Mouse (Mus musculus) spleen, postnatal 14 days (tissue): ENCODE measurements around the gene Ptpra.
"Not testable (repeated sequence)": the region's sequence is repeated elsewhere in the genome, so short reads cannot be mapped to it uniquely, and the experiment has no call there.

Experiments
- DNase-seq, 2 experiments: peaks; one replicate each; pipeline ENCODE4 v3.0.0; 2021 to 2022; ENCODE audit warnings: low spot score in 2 of 2

The Ptpra gene

DNA sequence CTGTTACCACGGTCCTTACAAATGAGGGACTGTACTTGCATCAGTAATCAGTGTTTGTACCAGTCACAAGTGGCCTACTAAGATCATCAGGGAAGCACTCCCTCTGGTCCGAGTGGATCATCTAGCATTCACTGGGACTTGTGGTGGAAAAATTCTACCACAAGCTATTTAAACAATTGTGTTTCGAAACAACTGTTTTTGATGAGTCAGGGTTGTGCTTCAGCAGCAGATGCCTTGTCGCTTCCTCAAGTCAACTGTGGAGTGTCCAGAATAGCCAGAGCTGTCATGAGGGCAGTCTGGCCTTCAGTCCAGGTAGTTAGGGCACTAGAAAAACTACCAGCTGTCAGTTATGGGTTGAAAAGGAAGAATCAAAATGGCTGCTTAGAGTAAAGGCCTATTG is 38.5 kb downstream of the Ptpra start:
- DNase-seq, result no peak

DNA sequence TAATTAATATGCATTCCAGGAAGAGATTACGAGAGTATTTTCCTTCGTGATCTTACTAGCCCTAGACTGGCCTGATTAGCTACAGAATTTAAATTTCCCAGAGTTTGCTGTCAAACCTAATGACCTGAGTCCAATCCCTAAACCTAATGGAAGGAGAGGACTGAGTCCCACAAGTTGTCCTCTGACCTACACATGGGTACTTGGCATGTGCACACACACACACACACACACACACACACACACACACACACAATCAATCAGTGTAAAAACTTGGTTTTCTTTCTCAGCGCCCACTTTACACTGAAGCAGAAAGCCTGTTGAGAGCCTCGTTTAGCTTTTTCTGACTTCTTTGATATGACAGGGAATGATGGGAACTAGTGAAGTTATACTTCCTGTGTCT is 41.1 kb downstream of the Ptpra start:
- no peak for DNase-seq

DNA sequence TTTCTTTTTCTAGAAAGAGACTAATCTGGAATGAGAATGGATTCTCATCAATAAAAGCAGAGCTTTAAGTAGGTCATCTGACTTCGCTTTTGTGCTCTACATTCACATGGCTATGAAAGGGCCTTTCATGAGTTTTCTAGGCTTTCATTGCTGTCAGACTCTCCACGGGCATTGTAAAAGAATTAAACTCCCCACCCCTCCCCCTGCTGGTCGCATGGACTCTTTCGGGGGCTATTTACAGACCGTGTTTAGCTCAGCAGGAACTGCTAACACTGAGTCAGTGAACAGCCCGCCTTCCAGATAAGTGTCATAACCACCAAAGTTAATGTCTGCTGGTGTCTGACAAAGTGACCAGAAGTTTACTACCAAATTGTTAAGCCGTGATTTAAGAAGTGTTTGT is 41.5 kb downstream of the Ptpra start:
- no peak for DNase-seq

DNA sequence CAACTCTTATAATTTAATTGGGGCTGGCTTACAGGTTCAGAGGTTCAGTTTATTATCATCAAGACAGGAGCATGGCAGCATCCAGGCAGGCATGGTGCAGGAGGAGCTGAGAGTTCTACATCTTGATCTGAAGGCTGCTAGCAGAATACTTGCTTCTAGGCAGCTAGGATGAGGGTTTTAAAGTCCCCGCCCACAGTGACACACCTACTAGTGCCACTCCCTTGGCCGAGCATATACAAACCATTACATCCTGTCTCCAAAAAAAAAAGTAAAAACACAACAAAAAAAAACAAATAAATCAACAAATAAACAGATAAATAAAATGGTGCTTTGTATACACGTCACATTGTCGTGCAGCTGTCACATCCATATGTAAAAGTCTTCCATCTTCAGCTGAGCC is 45.0 kb downstream of the Ptpra start:
- not testable (repeated sequence) for DNase-seq

DNA sequence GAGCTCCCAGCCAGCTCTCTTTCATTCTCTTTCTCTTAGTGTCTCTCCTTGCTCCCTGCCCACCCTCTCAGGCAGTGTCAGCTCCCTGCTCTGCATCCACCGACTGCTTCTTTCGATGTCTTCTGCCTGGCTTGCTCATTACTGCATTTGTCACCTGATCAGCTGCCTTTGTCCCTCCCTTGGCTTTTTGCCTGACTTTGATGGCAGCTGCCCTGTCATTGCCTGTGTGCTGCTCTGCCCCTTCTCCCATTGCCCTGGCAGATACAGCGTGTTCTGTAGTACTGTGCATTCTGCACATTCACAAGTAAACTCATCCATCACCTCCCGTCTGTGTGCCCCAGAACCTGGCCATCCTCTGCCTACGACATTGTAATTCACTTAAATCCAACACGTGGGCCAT is 46.0 kb downstream of the Ptpra start:
- no peak for DNase-seq

DNA sequence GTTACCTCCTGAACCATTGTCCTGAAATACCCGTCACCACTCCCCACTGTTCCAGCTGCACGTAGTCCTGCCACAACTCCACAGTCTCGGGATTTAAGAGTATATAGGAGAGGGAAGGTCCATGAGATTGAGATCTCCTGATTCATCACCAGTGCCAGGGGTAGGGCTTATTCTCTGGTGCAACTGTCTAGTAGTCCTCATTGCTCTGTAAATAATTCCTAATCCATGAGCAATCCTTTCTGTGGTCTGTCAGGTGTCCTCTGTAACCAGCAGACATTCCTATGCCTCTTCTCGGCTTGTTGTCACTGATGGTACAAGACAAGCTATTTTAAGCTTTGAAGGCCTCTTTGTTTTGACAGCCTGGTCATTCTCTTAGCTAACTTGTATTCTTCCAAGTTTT is 46.9 kb downstream of the Ptpra start:
- DNase-seq, result no peak

DNA sequence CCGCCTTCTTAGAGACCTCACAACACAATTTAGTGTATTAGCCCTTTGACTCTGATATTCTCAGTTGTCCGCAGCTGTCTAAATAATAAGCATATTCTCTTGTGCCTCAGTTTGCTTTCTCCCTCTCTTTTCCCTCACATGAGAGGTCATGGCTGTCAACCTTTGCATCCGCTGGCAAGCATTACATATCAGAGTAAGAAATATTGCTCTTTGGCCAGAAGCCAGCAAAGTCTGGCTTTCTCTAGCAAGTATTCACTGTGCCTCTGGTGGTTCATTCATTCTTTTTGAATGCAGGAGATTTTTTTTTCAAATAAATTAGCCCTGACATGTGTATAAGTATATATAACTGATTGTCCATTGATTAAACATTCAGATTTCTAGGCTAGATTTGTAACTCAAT is 49.5 kb downstream of the Ptpra start:
- DNase-seq, result no peak

DNA sequence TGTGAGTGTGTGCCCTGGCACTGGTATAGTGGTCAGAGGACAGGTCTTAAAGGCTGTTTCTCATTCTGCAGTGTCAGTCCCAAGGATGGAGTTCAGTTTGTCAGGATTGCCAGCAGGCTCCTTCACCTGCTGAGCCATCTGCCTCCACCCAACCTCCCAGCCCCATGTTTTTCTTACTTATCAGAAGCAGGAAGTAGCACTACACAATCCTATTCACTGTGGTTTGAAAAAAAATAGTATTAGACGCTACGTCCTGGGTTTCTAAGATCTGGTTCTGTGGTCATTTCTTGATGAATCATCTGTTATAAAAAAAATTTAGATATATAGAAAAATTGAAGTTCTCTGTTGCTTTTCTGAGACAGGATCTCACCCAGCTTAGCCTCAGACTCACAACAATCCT is 51.5 kb downstream of the Ptpra start:
- no peak for DNase-seq

DNA sequence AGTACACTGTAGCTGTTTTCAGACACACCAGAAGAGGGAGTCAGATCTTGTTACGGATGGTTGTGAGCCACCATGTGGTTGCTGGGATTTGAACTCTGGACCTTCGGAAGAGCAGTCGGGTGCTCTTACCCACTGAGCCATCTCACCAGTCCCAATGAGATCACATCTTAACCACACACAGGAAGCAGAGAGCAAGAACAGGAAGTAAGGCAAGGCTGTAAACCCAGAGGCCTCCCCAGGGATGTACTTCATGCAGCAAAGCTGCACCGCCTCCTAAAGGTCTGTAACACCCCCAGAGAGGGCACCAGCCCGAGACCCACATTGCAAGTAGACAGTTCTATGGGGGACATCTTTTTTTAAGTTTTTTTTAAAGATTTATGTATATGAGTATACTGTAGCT is 61.5 kb downstream of the Ptpra start:
- not testable (repeated sequence) for DNase-seq

DNA sequence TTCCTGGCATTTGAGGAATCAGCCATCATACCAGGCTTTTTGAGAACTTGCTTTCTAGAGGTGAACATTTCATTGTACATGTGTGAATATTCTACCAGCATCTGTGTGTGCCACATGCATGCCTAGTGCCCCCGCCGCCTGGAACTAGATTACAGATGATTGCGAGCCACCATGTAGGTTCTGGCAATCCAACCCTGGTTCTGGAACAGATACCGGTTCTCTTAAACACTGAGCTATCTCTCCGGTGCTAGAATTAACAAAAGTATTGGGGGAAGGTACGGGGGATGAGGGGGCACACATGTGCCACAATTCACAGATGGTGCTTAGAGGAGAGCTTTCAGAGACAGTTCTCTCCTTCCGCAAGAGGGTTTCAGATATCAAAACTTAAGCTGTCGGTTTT is 63.8 kb downstream of the Ptpra start:
- DNase-seq, result no peak

DNA sequence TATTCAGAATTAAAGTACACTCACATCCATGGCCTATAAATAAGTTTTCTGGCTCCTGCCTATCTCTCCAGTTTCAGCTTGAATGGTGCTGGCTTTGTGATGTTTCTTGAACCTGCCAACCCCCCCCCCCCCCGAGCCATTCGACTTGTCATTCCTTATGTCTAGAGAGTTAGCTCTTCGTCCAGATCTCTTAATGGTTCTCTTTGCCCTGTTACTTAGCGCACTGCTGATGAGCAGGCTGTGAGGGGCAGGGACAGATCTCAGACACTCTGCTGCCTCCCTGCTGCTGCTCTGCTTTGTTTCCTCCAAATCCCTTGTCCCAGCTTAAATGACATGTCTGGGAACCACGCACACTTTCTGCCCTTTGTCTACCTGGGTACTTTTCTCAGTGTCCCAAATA is 65.7 kb downstream of the Ptpra start:
- DNase-seq, result no peak

DNA sequence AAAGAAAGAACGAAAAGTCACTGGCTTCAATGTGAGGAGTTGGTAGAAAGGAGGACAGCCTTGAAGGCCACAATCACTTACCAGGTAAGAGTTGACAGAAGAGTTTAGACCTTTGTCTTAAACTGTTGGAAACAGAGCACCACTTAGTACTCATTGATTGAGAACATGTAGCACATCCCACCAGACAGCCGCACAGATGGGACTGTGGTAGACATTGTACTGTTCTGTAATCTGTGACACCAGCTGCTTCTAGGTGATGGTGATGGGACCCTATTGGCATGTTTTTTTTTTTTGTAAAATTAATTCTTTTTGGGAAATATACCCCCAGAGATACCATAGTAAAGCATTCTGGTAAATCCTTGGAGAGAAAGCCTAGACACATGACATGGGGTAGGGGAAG is 71.8 kb downstream of the Ptpra start:
- DNase-seq, result no peak

DNA sequence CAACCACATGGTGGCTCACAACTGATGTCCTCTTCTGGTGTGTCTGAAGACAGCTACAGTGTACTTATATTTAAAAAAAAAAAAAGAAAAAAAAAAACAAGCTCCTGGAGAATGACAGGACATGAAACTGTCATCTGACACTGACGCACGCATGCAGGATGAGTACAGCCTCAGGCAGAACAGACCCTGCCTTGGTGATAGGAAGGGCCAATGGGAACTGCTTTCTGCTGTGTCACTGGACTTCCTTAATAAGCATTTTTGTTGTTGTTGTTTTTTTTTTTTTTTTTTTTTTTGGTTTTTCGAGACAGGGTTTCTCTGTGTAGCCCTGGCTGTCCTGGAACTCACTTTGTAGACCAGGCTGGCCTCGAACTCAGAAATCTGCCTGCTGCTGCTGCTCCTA is 75.4 kb downstream of the Ptpra start:
- DNase-seq, result not testable (repeated sequence)

DNA sequence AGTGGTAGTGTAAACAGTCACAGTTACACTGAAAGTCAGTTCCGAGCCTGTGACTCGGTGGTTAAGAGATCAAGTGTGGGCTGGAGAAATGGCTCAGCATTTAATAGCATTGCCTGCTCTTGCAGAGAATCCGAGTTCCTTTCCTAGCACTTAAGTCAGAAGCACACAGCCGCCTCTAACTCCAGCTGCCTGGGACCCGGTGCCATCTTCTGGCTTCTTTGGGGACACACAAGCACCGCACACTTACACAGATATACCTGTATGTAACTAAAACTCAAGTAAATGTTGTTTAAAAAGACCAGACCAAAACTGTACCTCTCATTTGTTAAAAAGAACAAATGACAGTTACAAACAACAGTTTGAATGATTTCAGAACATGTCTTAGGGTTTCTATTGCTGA is 78.4 kb downstream of the Ptpra start:
- DNase-seq, result no peak

DNA sequence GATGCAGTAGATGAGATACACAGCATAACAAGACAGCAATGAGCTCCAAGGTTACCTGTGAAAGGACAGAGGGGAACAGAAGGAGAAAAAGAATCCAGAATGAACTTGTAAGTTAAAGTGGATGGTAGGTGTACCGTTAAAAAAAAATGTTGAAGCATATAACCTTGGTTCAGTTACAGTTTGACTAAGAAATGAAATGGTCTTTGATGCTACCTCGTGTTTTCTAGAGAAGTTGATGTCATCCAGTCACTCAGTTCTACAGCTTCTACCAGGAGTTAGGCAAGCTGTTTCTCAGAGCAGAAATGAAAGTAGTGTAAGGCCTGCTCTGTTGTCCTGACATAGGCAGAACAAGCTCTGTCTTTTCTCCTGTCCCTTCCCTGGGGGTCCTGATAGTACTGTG is 79.2 kb downstream of the Ptpra start:
- no peak for DNase-seq

DNA sequence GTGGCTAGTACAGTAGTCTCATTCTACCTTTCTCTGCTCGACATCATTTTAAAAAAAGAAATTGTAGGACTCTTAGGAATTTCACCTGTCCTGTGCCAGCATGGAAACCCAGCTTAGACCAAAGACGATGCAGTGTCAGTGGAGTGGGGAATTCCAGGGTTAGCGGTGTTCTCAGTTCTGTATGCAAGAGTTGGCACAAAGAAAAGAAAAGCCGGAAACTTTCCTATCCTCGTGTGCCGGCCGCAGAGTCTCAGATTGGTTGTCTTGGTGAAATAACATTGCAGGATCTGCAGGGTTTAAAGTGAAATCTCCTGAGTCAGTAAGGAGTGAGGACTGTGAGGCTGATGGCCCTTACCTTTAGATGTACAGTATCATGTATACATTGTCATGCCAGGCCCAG is 79.8 kb downstream of the Ptpra start:
- no peak for DNase-seq

DNA sequence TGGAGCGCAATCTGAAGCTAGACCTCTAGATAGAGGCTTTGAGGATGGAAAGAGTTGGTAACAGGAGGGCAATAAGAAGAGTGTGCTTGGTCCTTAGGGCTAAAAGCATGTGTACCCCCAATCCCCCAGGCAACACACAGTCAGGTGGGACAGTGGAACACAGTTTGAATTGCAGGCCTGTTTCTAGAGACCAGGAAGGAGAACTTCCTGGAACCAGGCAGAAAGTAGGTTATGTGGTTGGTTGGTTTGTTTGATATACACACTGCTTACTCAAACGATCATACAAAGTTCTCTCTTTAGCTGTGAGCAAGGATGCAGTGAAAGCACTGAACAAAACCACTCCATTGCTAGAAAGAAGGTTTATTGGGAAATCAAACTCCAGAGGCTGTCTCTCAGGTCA is 82.1 kb downstream of the Ptpra start:
- DNase-seq, result no peak

DNA sequence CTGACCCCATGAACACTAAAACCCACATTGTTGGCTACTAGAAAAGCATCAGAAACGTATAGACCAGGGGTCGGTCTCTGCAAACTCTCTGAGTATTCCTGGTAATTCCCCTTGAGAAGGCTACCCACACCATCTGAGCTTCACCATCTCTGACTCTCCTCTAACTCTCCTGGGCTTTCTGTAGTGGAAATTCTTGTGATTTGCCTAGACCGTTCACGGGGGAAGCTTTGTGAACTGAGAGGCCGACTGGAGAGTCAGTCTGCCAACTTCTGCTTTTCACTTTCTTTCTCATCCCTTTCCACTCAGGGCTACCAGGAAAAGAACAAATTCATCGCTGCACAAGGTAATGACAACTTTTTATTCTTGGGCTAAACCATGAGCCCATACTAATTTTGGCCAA is 84.9 kb downstream of the Ptpra start:
- no peak for DNase-seq

DNA sequence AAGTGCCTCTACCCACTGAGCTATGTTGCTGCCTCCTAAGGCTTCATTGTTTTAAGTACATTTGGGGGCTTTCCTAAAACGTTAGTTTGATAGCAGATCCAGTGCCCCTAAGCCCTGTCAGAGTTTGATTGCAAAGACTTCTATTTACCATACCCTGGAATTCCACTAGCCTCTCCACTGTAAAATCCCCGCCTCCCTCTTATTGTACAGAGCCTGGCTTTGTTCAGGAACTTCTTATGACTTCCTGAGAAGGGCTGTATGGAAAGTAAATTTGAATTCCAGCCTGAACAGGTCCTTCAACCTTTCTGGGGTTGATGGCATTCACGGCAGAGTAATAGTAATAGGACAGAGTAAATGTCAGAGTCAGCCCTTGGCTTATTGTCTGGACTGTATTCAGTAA is 86.8 kb downstream of the Ptpra start:
- DNase-seq, result no peak

DNA sequence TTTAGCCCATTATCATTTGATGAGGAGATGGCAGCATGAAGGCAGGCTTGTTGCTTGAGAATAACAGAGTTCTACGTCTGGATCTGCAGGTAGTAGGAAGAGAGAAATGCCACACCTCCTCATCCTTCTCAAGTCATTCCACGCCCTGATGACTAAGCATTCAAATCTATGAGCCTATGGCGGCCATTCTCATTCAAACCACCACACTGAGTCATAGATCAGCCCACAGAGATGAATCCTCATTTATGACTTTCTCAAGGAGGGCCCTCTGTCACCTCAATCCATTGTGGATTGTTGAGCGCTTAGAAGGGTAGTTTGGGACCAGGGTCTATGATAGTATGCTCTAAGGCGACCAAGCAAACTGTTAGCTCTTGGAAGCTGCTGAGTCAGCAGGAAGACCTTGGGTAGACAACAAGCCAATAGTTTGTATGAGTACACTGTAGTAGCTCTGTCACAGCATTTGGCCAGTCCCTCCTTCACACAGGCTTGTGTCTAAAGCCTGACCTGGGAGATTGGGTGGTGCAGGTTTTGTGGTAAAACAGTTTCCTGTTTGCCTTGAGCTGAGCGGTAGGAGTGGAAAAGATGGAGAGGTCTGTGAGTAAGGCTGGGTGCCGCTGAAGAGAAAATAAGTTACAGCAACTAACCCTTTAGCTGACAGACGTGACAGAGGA is 88.9 kb downstream of the Ptpra start:
- no peak for DNase-seq

DNA sequence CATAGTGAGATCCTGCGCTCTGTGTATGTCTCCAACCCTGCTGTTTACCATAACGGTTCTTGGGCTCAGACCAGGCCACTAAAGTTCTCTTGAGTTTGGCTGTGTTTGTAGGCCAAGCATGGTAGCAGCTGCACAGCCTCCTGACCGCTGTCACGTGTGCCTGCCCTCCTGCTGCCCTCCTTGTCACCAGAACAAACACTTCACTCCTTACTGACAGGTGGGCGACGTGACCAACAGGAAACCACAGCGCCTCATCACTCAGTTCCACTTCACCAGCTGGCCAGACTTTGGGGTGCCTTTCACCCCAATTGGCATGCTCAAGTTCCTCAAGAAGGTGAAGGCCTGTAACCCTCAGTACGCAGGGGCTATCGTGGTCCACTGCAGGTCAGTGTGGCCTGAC is 90.2 kb downstream of the Ptpra start:
- no peak for DNase-seq

DNA sequence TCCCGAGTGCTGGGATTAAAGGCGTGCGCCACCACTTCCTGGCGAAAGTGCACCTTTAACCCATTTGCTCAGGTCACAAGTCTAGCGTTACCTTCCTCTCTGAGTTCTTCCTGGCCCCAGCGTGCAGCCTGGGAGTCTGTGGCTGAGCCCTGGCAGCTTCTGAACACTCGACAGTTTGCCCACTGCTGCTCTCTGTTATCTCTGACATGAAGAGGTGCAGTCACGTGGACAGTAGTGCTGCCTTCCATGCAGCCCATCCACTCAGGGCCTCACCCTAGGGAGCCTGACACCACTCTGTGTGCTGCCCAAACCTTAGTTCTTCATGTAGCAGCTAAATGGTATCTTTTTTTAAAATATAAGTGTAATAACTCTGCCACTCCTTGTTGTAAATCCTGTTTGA is 96.9 kb downstream of the Ptpra start:
- no peak for DNase-seq

DNA sequence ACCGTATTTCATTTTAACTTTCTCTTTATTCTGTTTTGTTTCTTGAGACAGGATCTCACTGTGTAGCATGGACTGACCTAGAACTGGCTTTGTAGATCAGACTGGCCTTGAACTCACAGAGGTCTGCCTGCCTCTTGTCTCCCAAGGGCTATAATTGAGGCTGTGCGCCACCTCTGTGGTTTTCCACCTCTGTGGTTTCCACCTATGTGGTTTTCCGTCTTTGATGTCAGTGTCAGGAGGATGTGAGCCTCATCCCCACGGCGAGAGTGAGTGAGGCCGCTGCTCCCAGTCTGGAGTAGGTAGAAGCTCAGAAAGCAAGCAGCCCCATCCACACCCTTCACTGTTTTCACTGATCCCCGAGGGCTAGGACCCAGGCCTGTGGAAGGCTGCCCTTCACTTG is 104.8 kb downstream of the Ptpra start:
- DNase-seq, result no peak

DNA sequence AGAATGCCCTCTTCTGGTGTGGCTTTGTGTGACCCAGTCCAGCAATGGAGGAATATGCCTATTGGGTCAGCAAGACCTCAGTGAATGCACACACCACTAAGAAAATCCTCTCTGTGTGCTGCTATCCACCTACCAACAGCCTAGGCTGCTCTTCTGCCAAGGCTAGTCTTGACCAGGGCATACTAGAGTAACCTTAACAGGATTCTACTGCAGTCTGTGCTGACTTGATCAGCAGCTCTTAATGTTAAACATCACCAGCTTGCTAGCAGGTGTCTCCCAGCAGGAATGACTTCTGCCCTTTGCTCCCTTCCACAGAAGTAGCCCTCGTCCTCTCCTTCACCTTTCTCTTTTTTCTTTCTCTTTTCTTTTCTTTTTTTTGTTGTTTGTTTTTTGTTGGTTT is 106.2 kb downstream of the Ptpra start:
- no peak for DNase-seq

DNA sequence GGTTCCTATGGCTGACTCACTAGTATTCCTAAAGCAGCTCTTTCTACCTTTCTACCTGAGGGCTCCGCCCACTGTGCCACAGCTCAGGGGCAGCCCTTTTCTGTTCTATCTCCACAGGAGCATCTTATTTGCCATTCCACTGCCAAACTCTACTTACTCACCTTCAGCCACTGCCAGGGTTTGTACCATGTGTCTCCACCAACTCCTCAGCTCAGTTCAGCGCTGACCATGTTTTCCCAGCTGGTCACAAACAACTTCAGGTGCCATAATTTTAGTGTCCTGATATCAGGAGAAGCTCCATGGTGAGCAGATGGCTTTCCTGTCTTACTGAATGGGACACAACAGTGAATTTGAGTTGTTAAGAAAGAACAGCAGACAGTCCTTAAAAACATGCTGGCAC is 107.4 kb downstream of the Ptpra start:
- no peak for DNase-seq
